Mouse (Mus musculus): Measurements from ENCODE around the gene Gm20870. TPM values are rescaled to one million over a fixed set of nuclear protein-coding genes. Genes with fewer than 3 reads are reported as not detected.
"Not testable (repeated sequence)": the region's sequence is repeated elsewhere in the genome, so short reads cannot be mapped to it uniquely, and the experiment has no call there.

Gm20870 gene
- polyA plus RNA-seq (2015; fragmentation: Nextera tagmentation; extraction: Ambion mirVana): not detected in 2 replicates

- not testable (repeated sequence) for ATAC-seq (ENCODE audit: low read depth); H3K36me3 ChIP-seq (ENCODE audit: control insufficient read depth, insufficient read depth, low read length); H3K9ac ChIP-seq (ENCODE audit: low read length); H3K4me2 ChIP-seq (ENCODE audit: low read depth, low read length); H3K9me3 ChIP-seq (ENCODE audit: control insufficient read depth, low read length); H3K4me1 ChIP-seq (replicated peaks; ENCODE audit: control insufficient read depth, insufficient read depth, low read length); H3K4me3 ChIP-seq (ENCODE audit: low read length); H3K27me3 ChIP-seq (ENCODE audit: control insufficient read depth, insufficient read depth, low read depth, low read length); H3K27ac ChIP-seq (ENCODE audit: low read length)
- WGBS: no CpG with 5 or more reads among the region's 6 CpGs
These were observed at the start of gene Gm20870 for GRCm38 (mm10) chrY:71691743-71692142. Gm20870 (plus strand) TSS chrY:71692043.

Other genes with a start within 250 kb of the Gm20870 start
- not detected in 2 replicates for gene Gm20869, start 222.6 kb upstream of the Gm20870 start, polyA plus RNA-seq (2015; fragmentation: Nextera tagmentation; extraction: Ambion mirVana)